Mouse (Mus musculus) G1E-ER4 (cell line): ENCODE measurements around the gene Myo18a. TPM values are rescaled to one million over a fixed set of nuclear protein-coding genes. Genes with fewer than 3 reads are reported as not detected.

Source experiments
- GATA1 ChIP-seq: IDR thresholded peaks from one replicate; pipeline ENCODE4 v1.8.0; 2012; ENCODE audit warnings: low read length, inconsistent platforms
- polyA plus RNA-seq: library from polyadenylated mRNA; stranded (reverse); fragments of >175 nt; gene quantifications from 2 replicates; pipeline ENCODE4 v1.2.3, GENCODE M21; 2012

Gene Myo18a
- 41.9 and 55.8 TPM in 2 replicates for polyA plus RNA-seq

GRCm38 (mm10) chr11:77762783-77763672 is at the start of gene Myo18a:
Gene Myo18a (plus strand): TSS chr11:77763246.
- no peak for TF ChIP-seq GATA1

GRCm38 (mm10) chr11:77713736-77714135 is 49.3 kb upstream of the Myo18a start:
- TF ChIP-seq GATA1: no peak

GRCm38 (mm10) chr11:77719055-77719454 is 44.0 kb upstream of the Myo18a start:
- no peak for TF ChIP-seq GATA1

GRCm38 (mm10) chr11:77721389-77721788 is 41.7 kb upstream of the Myo18a start:
- no peak for TF ChIP-seq GATA1

- no peak for TF ChIP-seq GATA1
Measured at GRCm38 (mm10) chr11:77724766-77725165, 38.3 kb upstream of the Myo18a start.

GRCm38 (mm10) chr11:77725183-77725582 is 37.9 kb upstream of the Myo18a start, which contains the start of gene Cryba1:
Gene Cryba1 (minus strand): TSS chr11:77725283.
- TF ChIP-seq GATA1: no peak

GRCm38 (mm10) chr11:77728587-77728986 is 34.5 kb upstream of the Myo18a start:
- no peak for TF ChIP-seq GATA1

- TF ChIP-seq GATA1: no peak
Measured at GRCm38 (mm10) chr11:77737289-77737688, 25.8 kb upstream of the Myo18a start.

- no peak for TF ChIP-seq GATA1
Measured at GRCm38 (mm10) chr11:77738555-77738954, 24.5 kb upstream of the Myo18a start.

- TF ChIP-seq GATA1: no peak
Measured at GRCm38 (mm10) chr11:77743966-77744365, 19.1 kb upstream of the Myo18a start.

GRCm38 (mm10) chr11:77746652-77747051 is 16.4 kb upstream of the Myo18a start:
- TF ChIP-seq GATA1: no peak

- no peak for TF ChIP-seq GATA1
Measured at GRCm38 (mm10) chr11:77748996-77749395, 14.1 kb upstream of the Myo18a start.

- TF ChIP-seq GATA1: no peak
Measured at GRCm38 (mm10) chr11:77752525-77752924, 10.5 kb upstream of the Myo18a start.

- TF ChIP-seq GATA1: no peak
Measured at GRCm38 (mm10) chr11:77753469-77753868, 9.6 kb upstream of the Myo18a start.

- TF ChIP-seq GATA1: no peak
Measured at GRCm38 (mm10) chr11:77760031-77760430, 3.0 kb upstream of the Myo18a start.

GRCm38 (mm10) chr11:77763673-77764340 is 761 bp downstream of the Myo18a start:
- no peak for TF ChIP-seq GATA1
